Mouse (Mus musculus): Measurements from ENCODE around the gene Atg9b. TPM values are rescaled to one million over a fixed set of nuclear protein-coding genes. Genes with fewer than 3 reads are reported as not detected.

Atg9b gene
- 1 to 10 TPM; 4.7 to 5.8 (median 5.1) TPM for total RNA-seq (2022)

- no peak for DNase-seq (ENCODE audit: low spot score in 2 of 2)
Measured at GRCm38 (mm10) chr5:24391864-24392263, at the start of gene Atg9b. TSS of gene Atg9b (minus strand) at chr5:24392143.

- no peak for DNase-seq (ENCODE audit: low spot score in 2 of 2)
Measured at GRCm38 (mm10) chr5:24441187-24441586, 49.2 kb upstream of the Atg9b start.

- DNase-seq (ENCODE audit: low spot score in 2 of 2) = no peak
Measured at GRCm38 (mm10) chr5:24433993-24434392, 42.0 kb upstream of the Atg9b start.

GRCm38 (mm10) chr5:24428596-24428995 is 36.7 kb upstream of the Atg9b start:
- no peak for DNase-seq (ENCODE audit: low spot score in 2 of 2)

- peak in 1 of 2 experiments; percentile 18 for DNase-seq (ENCODE audit: low spot score in 2 of 2)
Measured at GRCm38 (mm10) chr5:24427981-24428402, 36.0 kb upstream of the Atg9b start.

- DNase-seq (ENCODE audit: low spot score in 2 of 2) = peak in 1 of 2 experiments; percentile 9
Measured at GRCm38 (mm10) chr5:24427285-24427633, 35.3 kb upstream of the Atg9b start.

GRCm38 (mm10) chr5:24426556-24427284 is 34.8 kb upstream of the Atg9b start:
- peak in 1 of 2 experiments; percentile 20 for DNase-seq (ENCODE audit: low spot score in 2 of 2)

- DNase-seq (ENCODE audit: low spot score in 2 of 2) = peak in 1 of 2 experiments; percentile 47
Measured at GRCm38 (mm10) chr5:24426037-24426432, 34.1 kb upstream of the Atg9b start.

GRCm38 (mm10) chr5:24425421-24426036 is 33.6 kb upstream of the Atg9b start:
- peak in 1 of 2 experiments; percentile 38 for DNase-seq (ENCODE audit: low spot score in 2 of 2)

- peak in 1 of 2 experiments; percentile 72 for DNase-seq (ENCODE audit: low spot score in 2 of 2)
Measured at GRCm38 (mm10) chr5:24424861-24425411, 33.0 kb upstream of the Atg9b start.

- peak in 1 of 2 experiments; percentile 31 for DNase-seq (ENCODE audit: low spot score in 2 of 2)
Measured at GRCm38 (mm10) chr5:24424004-24424781, 32.2 kb upstream of the Atg9b start.

- peak; percentile 95 to 100 for DNase-seq (ENCODE audit: low spot score in 2 of 2)
Measured at GRCm38 (mm10) chr5:24423129-24424003, 31.4 kb upstream of the Atg9b start, which contains the start of the genes Cdk5 and Slc4a2. TSS of gene Cdk5 (minus strand) at chr5:24423530. TSS of gene Slc4a2 (plus strand) at chr5:24423837.

- DNase-seq (ENCODE audit: low spot score in 2 of 2) = peak in 1 of 2 experiments; percentile 12
Measured at GRCm38 (mm10) chr5:24420381-24420780, 28.4 kb upstream of the Atg9b start.

GRCm38 (mm10) chr5:24417587-24417986 is 25.6 kb upstream of the Atg9b start:
- no peak for DNase-seq (ENCODE audit: low spot score in 2 of 2)

GRCm38 (mm10) chr5:24416222-24416736 is 24.3 kb upstream of the Atg9b start:
- peak; percentile 37 to 50 for DNase-seq (ENCODE audit: low spot score in 2 of 2)

GRCm38 (mm10) chr5:24413938-24414337 is 22.0 kb upstream of the Atg9b start:
- DNase-seq (ENCODE audit: low spot score in 2 of 2) = no peak

GRCm38 (mm10) chr5:24413042-24413693 is 21.2 kb upstream of the Atg9b start, which contains the start of gene Asic3:
TSS of gene Asic3 (plus strand) at chr5:24413392.
- no peak for DNase-seq (ENCODE audit: low spot score in 2 of 2)

- no peak for DNase-seq (ENCODE audit: low spot score in 2 of 2)
Measured at GRCm38 (mm10) chr5:24412063-24412462, 20.1 kb upstream of the Atg9b start.

- DNase-seq (ENCODE audit: low spot score in 2 of 2) = peak in 1 of 2 experiments; percentile 8
Measured at GRCm38 (mm10) chr5:24409466-24409865, 17.5 kb upstream of the Atg9b start.

- no peak for DNase-seq (ENCODE audit: low spot score in 2 of 2)
Measured at GRCm38 (mm10) chr5:24408651-24409050, 16.7 kb upstream of the Atg9b start.
